Mouse (Mus musculus): Measurements from ENCODE around the gene Tet2.
"Not testable (repeated sequence)": the region's sequence is repeated elsewhere in the genome, so short reads cannot be mapped to it uniquely, and the experiment has no call there.

Gene Tet2

GRCm38 (mm10) chr3:133544551-133545303 lies at the start of gene Tet2:
Gene Tet2, minus strand, starts transcription at chr3:133545139.
- DNase-seq (ENCODE audit: low read depth), result peak; percentile 78

DNA sequence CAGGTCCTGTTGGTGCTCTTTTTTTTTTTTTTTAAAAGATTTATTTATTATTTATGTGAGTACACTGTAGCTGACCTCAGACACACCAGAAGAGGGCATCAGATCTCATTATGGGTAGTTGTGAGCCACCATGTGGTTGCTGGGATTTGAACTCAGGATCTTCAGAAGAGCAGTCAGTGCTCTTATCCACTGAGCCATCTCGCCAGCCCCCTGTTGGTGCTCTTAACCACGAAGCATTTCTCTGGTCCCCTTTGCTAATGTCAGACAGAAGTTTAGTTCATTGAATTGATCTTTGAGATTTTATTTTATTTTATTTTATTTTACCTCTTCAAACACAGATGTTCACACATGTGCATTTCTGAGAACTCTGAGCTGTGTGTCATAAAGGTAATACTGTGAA lies 48.1 kb upstream of the Tet2 start:
- not testable (repeated sequence) for DNase-seq (ENCODE audit: low read depth)

- no peak for DNase-seq (ENCODE audit: low read depth)
Observed at GRCm38 (mm10) chr3:133590506-133591152, 45.7 kb upstream of the Tet2 start.

DNA sequence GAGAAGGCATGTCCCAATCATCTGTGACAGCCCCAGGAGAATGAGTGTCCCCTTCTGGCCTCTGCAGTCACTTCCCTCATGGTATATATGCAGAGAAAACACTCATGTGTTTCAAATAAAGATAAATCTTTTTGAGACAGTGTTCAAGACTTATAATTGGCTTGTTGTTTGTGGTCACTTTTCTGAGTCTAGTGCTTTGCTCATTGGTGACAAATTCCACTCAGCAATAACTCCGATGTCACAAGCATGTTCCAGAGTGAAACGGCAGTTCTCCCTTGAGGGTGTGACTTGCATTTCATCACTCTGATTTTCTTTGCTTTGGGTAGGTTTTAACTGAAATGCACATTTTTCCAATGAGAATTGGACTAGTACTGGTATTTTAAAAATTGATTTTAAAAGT lies 40.1 kb upstream of the Tet2 start:
- peak; percentile 73 for DNase-seq (ENCODE audit: low read depth)

DNA sequence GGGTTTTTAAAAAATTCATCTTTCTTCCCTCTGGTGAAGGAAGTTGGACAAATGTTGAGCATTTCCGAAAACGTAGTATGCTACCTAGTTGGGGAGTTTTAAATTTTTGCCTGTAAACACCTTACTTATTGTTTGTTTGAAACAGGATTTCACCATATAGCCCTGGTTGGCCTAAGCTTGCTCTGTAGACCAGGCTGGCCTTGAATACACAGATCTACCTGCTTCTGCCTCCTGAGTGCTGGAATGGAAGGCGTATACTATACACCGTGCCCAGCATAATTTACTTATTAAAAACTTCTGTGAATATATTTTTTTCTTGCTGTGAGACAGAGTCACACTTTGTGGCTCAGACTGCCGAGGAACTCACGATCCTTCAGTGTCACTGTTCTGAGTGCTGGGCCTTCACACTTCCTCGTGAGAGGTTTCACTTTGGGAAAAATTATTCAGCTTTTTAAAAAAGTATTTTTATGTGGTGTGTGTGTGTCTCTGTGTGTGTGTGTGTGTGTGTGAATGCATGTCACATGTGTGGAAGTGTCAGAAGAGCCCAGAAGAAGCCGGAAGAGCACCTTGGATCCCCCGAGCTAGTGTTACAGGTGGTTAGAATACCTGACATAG lies 38.6 kb upstream of the Tet2 start:
- no peak for DNase-seq (ENCODE audit: low read depth)

DNA sequence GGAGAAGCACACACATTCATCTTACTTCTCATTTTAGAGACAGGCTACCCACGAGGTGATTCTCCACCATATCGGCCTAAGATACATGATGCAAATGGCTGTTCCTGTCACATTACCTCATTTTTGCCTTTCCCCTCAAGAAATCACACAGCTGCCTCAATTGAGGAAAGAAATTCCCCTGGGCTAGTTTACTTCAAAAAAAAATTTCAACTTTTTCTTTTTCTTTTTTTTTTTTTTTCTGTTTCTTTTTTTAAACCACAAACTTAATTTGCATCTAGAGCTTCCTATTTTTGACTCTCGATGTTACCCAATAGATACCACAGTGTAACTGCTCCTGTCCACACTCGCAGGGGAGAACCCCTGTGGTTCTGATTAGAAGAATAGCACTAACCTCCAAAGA lies 38.0 kb upstream of the Tet2 start:
- DNase-seq (ENCODE audit: low read depth), result peak; percentile 88

DNA sequence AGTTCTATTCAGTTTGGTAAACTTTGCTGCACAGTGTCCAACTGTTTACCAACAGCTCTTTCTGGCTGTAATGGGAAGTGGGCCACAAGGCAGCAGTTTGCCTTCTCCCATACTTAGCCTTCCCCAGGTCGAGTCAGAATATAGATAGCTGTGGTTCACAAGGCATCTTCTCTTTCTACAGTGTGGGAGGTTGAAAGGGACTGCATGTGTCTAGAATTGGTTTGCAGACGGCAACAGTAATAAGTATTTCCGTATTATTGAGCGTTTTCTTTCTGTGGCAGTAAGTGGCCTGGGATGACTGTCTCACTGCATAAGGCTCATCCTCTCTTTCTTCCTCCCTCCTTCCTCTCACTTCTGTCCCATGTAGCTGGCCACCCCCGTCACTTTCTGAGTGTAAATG lies 37.2 kb upstream of the Tet2 start:
- DNase-seq (ENCODE audit: low read depth), result no peak

DNA sequence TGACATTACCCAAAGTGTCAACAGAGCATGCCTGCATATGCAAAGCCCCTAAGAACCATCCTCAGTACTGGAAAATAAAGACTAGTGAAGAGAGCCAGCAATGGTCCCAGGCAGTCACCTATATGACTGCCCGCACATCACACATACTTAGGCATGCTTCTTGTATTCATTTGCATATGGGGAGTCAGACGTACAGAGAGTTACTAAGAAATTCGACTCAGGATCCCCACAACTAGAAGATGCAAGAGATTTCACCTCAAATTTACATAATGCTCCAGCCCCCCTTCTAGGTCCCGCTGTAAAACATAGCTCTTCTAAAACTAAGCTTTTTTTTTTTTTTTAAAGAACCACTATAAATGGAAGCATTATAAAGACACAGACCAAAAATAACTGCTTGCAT lies 36.6 kb upstream of the Tet2 start:
- DNase-seq (ENCODE audit: low read depth), result no peak

- no peak for DNase-seq (ENCODE audit: low read depth)
Observed at GRCm38 (mm10) chr3:133579671-133580070, 34.7 kb upstream of the Tet2 start.

DNA sequence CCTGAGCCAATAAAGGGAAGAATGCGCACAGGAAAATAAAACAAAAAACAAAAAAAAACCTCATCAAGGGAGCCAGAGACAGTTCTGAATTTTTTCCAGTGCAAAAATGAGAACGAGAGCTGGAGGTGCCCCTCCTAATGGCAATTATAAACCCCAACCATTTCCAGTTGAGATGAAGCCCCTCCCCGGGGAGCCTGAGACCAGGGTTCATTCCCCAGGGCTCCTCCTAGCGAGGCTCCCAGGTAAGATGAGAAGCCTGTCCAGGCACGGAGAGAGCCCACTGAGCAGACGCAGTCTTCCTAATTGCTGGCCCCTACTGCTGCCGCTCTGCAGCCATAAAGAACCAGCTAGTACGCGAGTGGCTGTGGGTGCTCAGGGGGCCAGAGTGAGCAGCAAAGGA lies 34.2 kb upstream of the Tet2 start:
- DNase-seq (ENCODE audit: low read depth), result no peak

DNA sequence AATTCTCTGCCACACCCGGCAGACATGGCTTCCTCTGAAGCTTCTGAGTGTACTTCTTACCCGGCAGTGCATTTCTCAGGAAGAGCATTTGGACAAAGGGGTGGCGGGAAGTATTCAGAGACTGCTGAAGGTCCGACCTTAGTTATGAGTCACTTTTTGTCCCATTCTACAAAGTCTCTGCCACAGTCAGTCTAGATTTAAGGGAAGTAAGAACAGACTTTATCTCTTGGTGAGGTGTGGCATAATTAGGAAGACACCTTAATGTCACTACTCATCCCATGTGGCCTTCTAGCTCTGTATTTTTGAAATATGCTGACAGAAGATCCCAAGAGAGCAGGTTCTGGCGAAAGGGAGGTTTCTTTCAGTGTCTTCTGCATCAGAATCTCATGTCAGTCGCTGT lies 30.0 kb upstream of the Tet2 start:
- DNase-seq (ENCODE audit: low read depth), result peak; percentile 23

DNA sequence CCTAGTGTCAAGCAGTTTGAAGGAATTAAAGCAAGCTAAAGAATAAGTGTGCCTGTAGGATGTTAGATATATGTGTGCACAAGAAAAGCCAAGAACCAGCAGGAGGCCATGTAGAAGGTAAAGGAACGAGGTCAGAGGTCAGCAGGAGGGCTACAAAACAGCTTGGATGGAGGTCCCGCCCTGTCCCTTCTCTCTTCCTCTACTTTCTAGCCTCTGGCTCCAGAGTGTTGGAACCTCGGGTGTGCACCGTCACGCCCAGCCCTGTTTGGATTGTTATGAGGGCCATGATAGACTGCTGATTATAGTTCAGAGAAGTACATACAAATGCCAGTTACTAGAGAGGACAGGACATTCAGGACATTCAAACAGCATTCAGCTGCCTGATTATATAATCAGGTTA lies 27.0 kb upstream of the Tet2 start:
- no peak for DNase-seq (ENCODE audit: low read depth)

GRCm38 (mm10) chr3:133563503-133564205 lies 18.7 kb upstream of the Tet2 start:
- peak; percentile 60 for DNase-seq (ENCODE audit: low read depth)

GRCm38 (mm10) chr3:133559413-133560114 lies 14.6 kb upstream of the Tet2 start:
- no peak for DNase-seq (ENCODE audit: low read depth)

- DNase-seq (ENCODE audit: low read depth), result no peak
Observed at GRCm38 (mm10) chr3:133557602-133558001, 12.7 kb upstream of the Tet2 start.

- no peak for DNase-seq (ENCODE audit: low read depth)
Observed at GRCm38 (mm10) chr3:133557154-133557553, 12.2 kb upstream of the Tet2 start.

DNA sequence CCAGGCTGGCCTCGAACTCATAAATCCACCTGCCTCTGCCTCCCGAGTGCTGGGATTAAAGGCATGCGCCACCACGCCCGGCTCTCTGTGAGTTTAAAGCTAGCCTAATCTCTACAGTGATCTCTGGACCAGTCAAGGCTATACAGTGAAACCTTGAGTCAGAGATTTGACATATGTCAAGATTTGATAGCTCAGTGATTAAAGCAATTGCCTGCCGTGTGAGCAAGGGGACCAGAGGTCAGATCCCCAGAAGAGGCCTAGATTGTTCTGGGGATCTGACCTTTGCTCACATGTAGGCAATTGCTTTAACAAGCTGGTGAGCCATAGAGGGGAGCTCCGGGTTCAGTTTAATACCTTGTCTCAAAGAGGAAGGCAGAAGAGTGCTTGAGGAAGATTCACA lies 10.4 kb upstream of the Tet2 start:
- DNase-seq (ENCODE audit: low read depth), result no peak

- DNase-seq (ENCODE audit: low read depth), result no peak
Observed at GRCm38 (mm10) chr3:133554552-133555067, 9.7 kb upstream of the Tet2 start.

DNA sequence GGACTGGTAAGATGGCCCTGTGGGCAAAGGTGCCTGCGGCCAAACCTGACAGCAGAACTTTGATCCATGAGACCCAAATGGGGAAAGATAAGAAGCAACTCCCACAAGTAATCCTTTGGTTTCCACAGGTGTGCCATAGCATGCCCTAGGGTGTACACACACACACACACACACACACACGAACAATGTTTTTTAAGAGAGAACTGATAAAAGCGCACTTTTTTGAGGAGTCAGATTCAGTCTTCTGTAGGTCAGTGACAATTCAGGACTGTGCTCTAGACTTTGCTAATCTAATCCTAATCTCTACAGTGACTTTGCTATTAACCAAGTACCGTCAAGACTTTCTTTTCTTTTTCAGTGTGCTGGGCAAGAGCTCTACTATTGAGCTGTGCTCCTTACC lies 9.2 kb upstream of the Tet2 start:
- DNase-seq (ENCODE audit: low read depth), result no peak

- no peak for DNase-seq (ENCODE audit: low read depth)
Observed at GRCm38 (mm10) chr3:133551941-133552340, 7.0 kb upstream of the Tet2 start.

DNA sequence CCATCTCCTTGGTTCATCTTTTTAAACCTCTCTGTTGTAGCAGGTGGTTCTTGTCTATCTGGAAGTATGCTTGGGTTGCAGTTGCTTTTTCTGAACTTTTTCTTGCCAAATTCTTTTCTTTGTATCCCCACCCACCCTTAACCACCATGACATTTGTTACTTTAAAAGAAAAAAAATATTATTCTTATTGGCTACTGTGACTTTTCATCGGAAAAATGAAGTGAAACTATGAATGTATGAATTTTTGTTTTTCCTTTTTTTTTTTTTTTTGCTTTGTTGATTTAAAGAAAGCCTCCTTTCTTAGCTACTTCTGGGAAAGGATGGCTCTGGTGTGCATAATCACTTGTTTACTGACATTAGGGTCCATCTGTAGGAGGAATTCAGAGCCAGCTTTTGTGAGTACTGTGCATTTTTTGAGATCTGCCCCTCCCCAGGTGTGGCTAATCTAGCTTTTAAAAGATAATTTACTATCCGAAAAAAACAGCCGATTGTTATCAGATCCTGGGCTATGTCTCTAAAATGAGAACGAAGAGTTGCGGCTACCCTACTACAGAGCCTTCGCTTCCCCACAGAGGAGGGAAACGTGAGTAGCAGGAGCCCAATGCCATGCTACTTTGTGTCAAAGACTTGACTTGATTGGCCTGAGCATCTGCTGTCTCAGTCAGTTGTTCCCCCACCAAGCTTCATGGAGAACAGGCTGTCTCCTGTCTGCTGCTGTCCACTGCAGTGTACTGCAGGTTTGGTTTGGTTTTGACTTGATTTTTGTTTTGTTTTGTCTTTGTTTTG lies 4.6 kb upstream of the Tet2 start:
- no peak for DNase-seq (ENCODE audit: low read depth)
